Mouse (Mus musculus) thymus, postnatal 25 days (tissue): ENCODE results near the gene Fam78b.

Experiments used
- DNase-seq: peaks from one replicate; pipeline ENCODE4 v3.0.0; 2022

Gene Fam78b

DNA sequence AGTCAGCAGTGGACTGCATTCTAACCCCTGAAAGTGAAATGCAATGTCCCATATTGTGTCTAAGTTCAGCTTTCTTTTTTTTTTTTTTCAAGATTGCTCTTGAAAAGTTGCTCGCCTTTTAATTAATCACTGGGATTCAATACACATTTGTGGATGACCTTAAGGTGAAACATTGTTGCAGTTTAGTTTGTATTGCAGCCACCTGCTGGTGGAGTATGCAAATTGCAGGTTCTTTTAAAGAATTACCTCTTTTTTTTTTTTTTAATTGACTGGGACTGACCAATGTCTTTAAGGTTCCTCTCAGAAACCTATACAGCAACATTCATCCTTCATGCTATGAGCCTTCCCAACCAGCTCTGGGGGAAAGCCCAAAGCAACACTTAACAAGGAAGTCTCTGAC, 33.2 kb downstream of the Fam78b start:
- DNase-seq = no peak

DNA sequence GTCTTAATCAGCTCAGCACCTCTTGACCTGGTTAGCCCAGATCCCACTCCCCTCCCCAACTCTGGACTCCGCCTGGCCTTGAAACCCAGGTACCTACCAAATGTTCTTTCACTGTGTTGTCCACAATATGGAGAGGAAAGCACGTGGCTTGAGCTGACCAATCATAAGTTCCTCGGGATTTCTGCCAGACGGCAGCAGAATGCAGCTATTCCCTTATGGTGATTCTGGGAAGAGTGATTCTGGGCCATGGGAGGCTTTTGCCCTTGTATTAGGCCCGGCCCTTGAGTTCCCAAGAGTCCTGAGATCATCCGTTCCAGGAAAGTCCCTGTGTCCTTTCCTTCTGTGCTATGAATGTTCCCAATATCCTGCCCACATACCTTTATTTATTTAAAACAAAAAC, 41.3 kb downstream of the Fam78b start:
- DNase-seq = no peak

DNA sequence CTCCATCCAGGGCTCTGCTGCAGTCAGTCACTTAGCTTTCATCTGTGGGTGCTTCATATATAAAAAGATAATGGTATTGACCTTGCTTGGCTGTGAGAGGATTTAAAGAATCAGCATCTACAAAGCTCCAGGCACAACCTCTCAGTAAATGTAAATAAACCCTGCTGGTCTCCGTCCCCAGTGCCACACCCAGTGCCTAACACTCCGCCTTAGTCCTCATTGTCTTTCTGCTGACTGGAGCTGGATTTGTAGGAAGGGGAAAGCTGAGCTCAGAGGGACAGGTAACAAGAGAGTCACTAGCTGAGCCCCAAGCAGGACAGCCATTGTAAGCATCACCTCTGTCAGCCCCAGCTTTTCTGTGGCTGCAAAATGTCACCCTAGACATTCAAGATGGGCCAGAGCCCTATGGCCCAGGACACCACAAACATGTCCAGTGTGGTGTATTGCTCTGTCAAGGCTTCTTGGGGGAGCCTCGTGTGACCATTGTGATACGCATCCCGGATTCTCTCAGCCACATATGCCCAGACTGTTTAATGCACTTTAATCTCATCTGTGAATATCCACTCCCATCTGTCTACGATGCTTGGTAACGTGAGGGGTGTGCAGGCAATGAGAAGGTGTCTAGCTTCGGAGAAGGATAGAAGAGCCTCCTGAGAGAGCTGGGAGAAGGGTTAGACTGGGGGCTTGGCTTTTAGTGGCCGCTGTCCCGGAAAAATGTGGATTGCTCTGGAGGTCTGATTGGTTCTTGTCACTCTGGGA, 45.1 kb downstream of the Fam78b start:
- no peak for DNase-seq

DNA sequence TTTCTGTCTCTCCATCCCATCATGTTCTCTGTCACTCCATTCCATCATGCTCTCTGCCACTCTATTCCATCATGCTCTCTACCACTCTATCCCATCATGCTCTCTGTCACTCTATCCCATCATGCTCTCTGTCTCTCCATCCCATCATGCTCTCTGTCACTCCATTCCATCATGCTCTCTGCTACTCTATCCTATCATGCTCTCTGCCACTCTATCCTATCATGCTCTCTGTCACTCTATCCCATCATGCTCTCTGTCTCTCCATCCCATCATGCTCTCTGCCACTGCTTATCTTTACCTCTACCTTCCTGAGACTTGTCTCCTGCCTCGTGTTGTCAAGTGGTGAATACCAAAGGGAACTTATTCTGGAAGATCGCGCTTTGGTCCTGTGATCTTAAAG, 49.6 kb downstream of the Fam78b start:
- no peak for DNase-seq

DNA sequence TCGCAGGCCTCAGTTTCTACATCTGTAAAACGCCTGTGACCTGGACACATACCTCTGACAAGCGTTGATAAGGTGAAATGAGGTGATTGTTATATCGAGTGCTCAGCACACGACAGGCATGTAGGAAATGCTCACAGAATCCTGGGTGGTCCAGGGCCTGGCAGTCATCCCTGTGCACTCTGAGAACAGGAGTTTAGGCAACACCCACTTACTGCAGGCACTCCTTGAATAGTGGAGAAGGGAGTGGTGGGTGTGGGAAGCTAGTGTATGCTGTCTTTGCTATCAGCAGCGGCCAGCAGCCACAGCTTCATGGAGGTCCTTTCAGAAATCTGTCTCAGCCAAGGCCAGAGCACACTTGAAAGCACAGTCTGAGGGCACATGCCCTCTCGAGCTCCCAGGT, 52.8 kb downstream of the Fam78b start:
- no peak for DNase-seq

DNA sequence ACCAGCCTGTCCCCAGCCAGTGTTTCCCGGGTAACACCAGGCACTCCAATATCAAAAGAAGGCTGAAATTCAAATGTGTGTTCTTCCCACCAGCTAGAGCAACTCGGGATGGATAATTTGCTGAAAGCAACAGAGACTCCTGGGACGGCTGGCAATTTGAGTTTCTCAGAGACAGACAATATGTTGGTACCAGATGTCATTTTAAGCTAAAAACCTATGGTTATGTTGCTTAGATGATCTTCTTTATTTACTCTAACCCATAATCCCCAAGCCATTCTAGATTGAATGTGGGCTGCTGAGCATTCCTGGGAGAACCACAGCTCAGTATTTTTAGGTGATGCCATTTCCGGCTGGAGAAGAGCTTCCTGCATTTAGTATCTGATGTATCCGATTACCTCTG, 56.3 kb downstream of the Fam78b start:
- DNase-seq = no peak

DNA sequence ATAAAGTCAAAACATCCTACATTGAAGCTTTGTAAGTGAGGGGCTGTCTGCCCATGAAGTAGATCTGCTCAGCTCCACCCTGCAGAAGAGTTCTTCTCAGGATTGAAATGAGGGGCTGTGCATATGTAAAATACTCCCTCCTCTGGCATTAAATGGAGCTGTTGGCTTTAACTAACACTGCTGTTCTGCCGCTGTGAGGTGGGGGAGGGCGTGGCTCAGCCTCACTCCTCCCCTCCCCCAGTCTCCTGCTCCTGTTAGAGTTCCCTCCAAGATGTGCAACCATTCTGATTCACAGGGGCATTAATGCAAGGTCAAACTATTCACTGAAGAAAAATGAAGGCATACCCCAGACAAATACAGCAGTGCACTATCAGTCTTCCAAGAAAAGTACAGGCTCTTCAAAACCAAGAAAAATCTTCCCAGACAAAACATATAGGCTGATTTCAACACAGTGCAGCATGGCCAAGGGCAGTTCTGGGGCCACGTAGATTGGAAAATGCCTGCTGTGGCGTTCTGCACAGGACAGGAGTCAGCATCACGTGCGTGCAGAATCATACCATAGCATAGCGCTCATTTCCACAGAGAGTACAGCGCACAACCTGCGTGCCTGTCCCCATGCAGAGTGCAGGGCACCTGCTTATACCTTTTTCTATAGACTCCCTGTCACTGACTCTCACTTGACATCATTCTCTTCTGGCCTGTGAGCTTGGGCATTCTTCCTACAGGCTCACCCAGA, 58.5 kb downstream of the Fam78b start:
- no peak for DNase-seq

DNA sequence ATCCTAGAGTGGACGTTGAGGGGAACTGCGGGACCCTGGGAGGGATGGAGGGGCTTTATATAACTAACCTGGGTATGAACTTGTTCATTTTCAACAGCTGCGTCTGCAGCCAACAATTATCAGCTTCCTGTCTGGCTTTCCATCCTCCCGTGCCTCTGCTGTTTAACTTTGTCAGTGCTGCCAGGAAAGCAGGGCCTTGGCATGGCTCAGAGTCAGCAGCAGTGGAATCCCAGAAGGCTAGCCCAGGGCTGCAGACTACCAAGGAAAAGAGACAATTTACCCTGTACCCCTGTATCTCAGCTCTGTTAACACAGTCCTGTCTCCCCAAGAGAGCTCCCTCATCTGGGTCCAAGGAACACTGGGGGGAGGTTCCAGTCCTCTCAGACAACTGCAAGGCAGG, 62.8 kb downstream of the Fam78b start:
- DNase-seq = no peak

DNA sequence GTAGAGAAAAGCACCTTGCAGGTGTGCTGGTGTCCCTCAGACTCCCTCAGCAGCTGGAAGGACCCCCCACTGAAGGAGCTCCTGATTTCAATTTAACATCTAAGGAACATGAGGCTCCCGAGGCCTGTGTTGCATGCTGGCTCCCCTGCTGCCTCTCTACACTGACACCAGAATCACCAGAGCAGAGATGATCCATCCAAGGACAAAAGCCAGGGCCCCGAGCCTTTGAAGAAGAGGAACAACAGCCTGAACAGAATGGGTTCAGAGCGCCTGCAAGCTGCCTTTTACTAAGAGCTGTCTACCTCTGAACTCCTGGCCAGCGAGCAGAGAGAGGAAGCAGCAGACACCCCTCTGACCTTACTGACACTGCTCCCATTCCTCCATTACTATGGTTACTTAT, 64.3 kb downstream of the Fam78b start:
- DNase-seq = no peak

DNA sequence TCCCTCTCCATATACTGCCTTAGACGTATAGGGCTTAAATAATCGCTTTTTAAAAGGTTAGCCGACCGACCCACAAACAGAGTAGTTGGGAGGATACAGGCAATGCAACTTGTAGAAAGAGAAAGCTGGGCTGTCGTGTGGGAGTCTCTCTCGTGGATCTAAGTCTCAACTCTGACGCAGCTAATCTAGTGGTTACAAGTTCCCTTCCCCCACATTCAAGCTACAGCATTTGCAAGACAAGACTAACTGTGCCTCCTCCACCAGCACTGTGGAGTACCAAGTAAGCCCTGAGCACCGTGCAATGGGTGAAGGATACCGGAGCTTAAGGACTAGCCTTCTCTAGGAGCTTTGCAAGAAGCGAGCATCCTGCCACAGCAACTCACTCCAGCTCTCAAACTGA, 64.8 kb downstream of the Fam78b start:
- no peak for DNase-seq

DNA sequence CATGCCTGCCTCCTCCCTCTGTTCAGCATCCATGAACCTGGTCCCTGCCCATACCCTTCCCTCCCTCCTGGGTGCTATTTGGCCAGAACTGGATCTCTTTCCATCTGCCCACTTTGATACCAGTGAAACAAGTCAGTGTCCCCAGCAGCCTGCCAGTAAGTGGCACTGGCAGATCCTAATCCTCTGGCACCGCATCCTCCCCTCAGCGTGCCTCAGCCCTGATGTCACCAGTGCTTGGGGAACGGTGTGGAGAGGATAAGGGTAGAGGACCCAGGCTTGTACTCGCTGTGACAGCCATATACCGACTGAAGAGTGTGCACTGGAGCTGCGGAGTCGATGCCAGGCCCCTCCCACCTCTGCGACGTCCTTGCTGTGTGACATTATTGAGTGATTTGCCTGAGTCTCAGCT, 65.7 kb downstream of the Fam78b start:
- no peak for DNase-seq

DNA sequence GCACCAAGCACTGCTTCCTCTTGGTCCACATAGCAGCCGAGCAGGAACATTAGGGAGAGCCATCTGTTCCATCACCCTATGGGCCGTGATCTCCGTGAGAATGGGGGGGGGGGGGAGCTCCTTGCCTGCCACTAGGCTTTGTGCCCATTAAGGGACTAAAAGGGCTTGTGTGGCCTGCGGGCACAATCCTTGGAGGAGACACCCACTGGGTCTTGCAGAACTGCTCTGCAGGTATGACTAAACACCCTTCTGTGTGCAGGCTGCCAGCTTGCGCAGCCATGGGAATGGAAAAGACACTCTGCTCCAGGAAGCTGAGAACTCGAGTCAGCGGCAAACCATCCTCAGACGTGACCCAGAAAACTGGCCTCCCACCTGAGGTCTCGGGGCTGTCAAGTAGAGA, 68.5 kb downstream of the Fam78b start:
- no peak for DNase-seq

DNA sequence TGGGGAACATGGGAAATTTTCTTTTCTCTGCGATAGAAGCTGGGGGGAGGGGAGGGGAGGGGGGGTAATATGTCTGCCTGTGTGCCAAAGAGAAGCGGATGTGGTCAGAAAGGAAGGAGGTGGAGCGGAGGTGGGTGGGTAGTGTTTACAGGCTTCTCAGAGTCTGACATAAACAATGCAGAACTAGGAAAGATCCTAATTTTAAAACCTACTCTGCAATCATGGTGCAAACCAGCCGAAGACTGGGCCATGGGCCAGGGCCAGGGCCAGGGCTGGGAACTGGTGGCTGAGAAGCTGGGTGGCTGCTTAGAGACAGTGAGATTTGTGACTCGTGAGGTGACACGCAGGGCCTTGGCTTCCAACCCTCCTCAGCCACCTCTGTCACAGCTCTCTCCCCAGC, 69.1 kb downstream of the Fam78b start:
- peak; percentile 38 for DNase-seq

DNA sequence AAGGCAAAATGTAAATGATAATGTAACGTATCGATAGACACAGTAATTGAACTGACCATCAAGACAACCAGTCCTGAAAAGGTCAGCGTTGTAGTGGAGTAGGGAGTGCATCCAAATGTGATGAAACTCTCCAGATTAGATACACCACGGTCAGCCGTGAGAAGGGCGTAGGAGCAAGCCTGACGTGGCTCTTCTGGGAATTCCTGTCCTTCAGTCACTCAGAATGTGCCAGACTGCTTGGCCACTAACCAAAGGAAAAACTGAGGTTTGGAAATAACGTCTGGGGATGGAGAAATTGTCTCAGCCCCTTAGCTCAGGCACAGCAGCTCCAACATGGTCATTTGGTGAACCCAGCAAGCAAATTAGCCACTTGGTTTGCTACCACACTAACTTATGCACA, 74.5 kb downstream of the Fam78b start:
- DNase-seq = no peak

DNA sequence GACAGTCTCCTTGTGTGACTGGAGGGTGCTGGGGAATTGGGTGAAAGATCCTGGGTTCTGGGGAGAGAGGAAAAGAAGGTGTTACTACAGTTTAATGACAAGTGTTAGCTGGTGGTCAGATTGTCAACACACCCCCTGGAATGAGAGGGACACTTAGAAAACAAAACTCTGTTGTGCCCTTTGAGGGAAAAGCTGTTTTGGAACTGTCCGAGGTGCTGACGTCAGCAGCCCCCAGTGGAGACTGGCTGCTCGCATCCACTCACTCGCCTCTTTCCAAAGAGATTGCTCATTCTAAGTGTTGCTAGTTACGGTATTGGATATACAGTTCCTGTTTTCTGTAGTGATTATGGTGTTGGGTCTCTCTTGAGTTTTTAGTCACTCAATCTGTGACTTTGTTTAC, 78.3 kb downstream of the Fam78b start:
- no peak for DNase-seq

DNA sequence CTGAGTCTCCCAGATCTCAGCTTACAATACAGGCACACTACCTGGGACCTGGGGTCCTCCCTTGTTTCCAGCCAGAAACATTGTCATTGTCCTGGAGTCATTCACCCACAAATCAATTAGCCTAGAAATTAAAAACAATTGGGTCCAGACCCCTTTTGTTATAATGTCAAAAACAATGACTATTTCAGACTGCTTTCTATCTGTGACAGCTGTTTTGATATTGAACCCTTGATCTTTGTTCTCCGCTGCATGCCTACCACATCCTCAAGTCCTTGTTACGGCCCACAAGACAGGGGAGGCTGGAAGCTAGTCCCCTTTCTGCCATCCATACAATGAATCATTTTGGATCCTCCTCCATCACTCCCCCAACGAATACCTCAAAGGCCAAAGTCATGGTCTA, 80.7 kb downstream of the Fam78b start:
- DNase-seq = no peak

DNA sequence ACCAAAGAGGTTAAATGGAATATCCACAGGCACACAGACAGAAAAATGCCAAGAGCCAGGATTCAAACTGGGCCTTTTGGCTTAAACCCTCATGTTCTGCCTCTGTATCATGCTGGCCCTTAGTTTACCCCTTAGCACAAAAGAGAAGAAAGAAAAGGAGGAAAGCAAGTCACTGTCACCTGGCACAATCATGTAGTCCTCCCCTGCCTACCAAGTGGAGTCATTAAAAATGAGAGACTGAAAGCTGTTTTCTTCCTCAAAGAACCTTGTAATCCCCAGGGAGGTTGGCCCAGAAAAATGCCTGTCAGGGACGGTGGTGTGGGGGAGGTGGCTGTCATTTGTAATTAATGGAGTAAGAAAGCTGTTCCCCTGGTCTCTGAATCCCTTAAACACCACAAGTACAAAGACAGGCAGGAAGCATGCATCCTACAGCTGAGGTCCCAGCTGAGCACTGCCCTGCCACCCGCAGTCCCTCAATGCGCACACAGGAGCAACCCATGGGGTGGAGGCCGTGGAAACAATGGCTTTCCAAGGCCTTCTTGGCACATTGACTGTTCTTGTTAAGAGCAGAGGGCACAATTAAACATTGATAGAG, 81.4 kb downstream of the Fam78b start:
- no peak for DNase-seq

DNA sequence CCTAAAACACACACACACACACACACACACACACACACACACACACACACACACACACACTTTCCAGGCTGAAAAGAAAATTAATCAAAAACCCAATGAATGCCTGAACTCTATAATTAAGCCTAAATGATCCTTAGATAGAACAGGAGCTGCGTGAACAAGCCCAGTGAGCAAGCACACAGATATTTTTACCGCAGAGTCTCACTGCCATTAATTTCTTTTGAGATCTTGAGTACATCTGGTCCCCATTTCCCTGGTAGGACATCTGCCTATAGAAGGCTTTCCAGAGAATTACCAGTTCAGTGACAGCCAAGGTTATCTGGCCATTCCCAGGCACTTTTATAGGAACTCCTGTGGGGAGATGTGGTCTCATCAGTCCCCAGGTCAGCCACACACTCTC, 82.0 kb downstream of the Fam78b start:
- DNase-seq = no peak

DNA sequence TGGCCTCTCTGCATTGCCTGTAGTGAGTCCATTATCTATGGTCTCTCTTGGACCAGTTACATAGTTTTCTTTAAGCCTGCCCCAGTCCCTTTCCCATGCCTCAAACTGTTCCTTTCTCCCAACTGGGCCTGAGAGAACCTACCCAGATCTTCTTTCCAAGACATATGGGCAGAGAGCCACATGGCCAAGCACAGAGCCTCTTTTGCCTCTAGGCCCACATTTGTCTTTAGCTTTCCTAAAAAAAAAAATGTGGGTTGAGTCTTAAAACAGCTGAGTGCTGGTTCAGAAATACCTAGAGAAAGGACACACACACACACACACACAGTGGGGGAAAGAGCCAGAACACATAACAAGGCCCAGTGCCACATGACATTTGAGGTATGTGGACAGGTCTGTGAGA, 83.1 kb downstream of the Fam78b start:
- no peak for DNase-seq

DNA sequence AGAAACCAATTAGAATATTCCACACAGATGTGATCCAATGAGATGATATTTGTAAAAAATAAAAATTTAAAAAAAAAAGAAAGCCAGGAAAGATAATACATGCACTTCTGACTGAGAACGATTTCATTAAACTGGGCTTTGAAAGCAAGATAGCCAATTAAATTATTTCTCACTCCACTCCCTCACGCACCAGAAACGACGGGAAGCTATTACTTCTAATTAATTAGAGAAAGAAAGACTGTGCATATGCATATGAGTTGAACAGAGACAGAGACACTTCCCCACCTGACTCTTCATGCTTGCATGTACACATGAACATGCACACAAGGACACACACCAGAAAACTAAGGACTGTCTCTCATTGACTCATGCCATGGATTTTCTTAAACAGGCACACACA, 84.2 kb downstream of the Fam78b start:
- DNase-seq = no peak

DNA sequence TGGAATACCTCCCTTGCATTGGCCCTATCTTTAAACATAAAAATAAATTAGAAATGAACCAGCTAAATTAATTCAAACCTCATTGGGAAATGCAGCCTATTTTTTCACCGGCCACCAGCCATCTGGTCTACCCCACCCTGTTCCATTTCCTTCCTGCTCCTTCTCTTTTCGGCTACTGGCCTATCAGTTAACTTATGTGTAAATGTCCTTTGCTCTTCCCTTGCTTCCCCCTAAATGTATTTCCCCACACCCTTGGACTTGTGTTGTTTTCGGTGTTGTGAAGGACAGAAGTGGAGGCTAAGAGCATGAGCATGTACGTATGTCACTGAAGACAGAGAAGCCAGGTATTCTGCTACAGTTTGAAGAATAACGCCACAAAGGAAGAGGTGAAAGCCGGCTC, 89.2 kb downstream of the Fam78b start:
- DNase-seq = no peak

DNA sequence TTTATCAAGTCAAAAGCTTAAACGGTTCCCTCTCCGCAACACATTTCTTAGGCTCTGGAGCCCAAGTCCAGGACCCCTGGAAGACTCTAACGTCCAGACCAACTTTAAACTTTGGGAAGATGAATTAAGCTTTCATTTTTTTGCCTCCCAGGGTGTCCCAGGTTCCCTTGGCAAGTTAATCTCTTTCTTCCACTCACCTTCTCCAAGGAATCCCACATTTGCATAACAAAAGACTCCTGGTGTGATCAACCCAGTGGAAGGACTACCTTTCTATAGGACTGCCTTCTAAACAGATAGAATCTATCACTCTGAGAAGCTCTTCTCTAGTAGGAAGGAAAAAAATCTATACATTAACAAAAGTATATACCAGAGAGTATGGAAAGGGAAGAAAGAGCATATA, 92.3 kb downstream of the Fam78b start:
- DNase-seq = no peak

DNA sequence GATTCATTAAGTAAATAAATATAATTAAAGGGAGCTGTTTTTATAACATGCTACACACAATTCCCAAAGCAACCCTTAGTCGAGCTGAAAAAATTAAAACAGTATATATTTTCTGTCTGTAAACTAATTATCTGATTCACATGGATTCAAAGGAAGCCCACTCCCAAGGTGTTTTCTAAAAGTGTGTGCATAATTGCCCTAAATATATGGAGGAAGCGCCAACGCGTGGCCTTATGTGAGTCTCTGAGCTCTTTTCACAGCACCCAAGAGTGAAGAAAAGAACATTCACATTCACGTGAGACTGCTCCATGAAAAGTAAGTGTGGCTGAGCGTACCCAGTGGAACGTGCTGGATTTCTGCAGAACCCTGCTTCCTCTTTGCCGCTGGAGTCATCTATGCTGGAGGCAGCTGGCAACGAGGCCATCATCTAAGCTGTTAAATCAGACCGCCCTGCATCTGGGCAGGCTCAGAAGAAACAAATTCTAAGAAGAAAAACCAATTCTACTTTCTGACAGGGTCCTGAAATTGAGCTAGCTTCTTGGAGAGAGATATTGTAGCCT, 93.5 kb downstream of the Fam78b start:
- DNase-seq = no peak

DNA sequence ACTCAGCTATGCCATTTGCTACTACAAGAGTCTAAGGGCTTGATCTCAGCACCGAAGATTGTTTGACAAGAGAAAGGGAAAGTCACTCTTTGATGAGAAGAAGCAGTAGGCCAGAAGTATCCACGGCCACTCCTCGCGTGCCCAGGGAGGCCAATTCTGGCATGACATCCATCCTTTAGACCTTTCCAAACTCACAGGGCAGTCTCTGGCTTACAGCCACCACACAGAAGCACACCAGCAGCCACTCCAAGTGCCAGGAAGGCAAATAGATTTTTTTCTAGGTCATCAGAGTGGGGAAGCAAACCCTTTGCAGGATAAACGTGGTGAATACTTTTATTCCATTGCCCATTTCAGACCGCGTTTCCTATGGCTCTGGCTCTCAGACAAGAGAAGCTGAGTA, 97.5 kb downstream of the Fam78b start:
- DNase-seq = no peak
